In the genomic region with DNA sequence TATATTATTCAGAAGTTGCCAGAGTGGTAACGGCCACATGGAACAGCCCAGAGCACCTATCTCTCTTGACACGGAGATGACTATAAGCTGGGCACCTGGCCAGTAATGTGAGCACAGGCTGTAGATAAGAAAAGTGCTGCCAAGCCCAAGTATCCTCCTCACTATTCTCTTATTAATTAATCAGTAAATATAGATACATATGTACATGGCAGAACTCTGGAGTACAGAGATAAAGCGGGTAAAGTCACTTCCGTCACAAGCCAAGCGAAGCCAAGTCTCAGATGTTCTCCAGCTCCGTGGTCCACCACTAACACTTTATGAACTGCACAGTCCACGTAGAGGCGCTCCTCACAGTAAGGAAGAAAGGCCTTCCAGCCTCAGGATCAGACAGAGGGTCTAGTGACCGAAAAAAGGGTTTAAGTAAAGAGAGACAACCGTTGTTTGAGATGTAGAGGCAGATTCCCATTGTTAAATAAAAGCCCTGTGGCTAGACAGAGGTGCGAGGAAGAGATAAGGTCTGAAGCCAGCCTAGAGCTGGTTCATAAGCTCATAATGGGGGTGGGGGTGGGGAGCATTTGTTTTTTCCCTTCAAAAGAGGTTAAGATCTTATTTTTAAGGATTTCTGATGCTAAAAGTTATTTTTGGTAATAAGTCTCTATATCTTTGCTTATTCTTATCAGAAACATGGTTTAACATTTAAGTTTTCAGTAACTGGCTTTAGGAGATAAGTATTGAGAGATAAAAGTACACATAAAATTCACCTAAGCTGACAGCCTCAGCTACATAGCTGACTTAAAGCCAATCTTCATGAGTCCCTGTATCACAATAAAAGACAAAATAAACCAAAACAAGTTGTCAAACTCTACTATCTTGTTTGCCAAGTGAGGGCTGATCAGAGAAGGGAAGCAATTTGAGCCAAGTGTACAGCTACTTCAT, we compare ENCODE assay signal across 12 mouse cellular contexts.
DNase-seq lines count a peak whose midpoint lies in the region; ATAC-seq lines count a peak whose summit lies in the region.
"Had no signal": no experiment of that assay in that cellular context is flagged by ENCODE, and none has a peak within 500 bp of the region (broad histone marks: within the 10 kb centered on the region; RNA-seq: fewer than 3 reads in every experiment).

No protein-coding gene starts in this region.

- no peaks in the 10 kb centered on the region for H3K27me3 ChIP-seq in liver, embryonic 15.5 days
- H3K27me3 ChIP-seq in neural tube, embryonic 15.5 days (replicated peaks): no peaks in the 10 kb centered on the region
- H3K27me3 ChIP-seq: embryonic facial prominence, embryonic 12.5 days had no signal

- peak overlapping the region; percentile 91 for H3K27ac ChIP-seq in liver, embryonic 15.5 days (replicated peaks)
- no peak overlapping the region for H3K27ac ChIP-seq in neural tube, embryonic 15.5 days (replicated peaks)

- H3K4me2 ChIP-seq in liver, embryonic 15.5 days: peak overlapping the region; percentile 70
- H3K4me2 ChIP-seq in neural tube, embryonic 15.5 days: no peak overlapping the region
- H3K4me2 ChIP-seq: embryonic facial prominence, embryonic 12.5 days had no signal

- peaks cover 46% of the 10 kb centered on the region for H3K36me3 ChIP-seq in liver, embryonic 15.5 days (replicated peaks)
- H3K36me3 ChIP-seq in neural tube, embryonic 15.5 days: no peaks in the 10 kb centered on the region
- H3K36me3 ChIP-seq: embryonic facial prominence, embryonic 12.5 days had no signal

- H3K4me3 ChIP-seq in liver, embryonic 15.5 days (replicated peaks): peak overlapping the region; percentile 34
- H3K4me3 ChIP-seq in neural tube, embryonic 15.5 days (replicated peaks): no peak overlapping the region
- H3K4me3 ChIP-seq: embryonic facial prominence, embryonic 12.5 days had no signal

- WGBS in liver, embryonic 15.5 days (ENCODE audit: insufficient replicate concordance): 19% methylated on average over 11 of the region's 11 CpGs
- 79% methylated on average over 11 of the region's 11 CpGs for WGBS in neural tube, embryonic 15.5 days

- peak overlapping the region; percentile 30; the same call in 1 of the 2 replicates for H3K9ac ChIP-seq in liver, embryonic 15.5 days
- H3K9ac ChIP-seq in neural tube, embryonic 15.5 days (replicated peaks): no peak overlapping the region
- H3K9ac ChIP-seq: embryonic facial prominence, embryonic 12.5 days had no signal

- ATAC-seq in liver, embryonic 15.5 days (ENCODE audit: insufficient read depth): peak; percentile 92
- ATAC-seq in neural tube, embryonic 15.5 days (ENCODE audit: low FRiP score): no peak

- DNase-seq in adrenal gland, postnatal 10 days: peak; percentile 9
- DNase-seq in adrenal gland, adult 8-10 months: no peak
- DNase-seq in spleen, adult 12 weeks (ENCODE audit: low spot score): peak; percentile 77
- DNase-seq in spleen, adult 18-20 months: no peak
- DNase-seq in right cerebral cortex, adult 2 months (ENCODE audit: low spot score in 2 of 2): no peak
- no peak for DNase-seq in embryo, embryonic 10.5 days (ENCODE audit: low spot score)
- DNase-seq: layer of hippocampus, postnatal 36 days; lung, postnatal 14 days; right cerebral cortex, adult 18-20 months had no signal

- no peaks in the 10 kb centered on the region for H3K9me3 ChIP-seq in liver, embryonic 15.5 days (replicated peaks)
- no peaks in the 10 kb centered on the region for H3K9me3 ChIP-seq in neural tube, embryonic 15.5 days (replicated peaks)
- H3K9me3 ChIP-seq: embryonic facial prominence, embryonic 12.5 days had no signal

- H3K4me1 ChIP-seq in liver, embryonic 15.5 days (replicated peaks): peaks cover 86% of the 10 kb centered on the region
- H3K4me1 ChIP-seq in neural tube, embryonic 15.5 days: peaks cover 15% of the 10 kb centered on the region

Comparison
In these comparisons a context has a peak if more than half of its experiments do, and no peak if none do; other contexts are left out.
1. DNase-seq: peak in adrenal gland, postnatal 10 days (single experiment) and spleen, adult 12 weeks (single experiment); none in adrenal gland, adult 8-10 months (single experiment), spleen, adult 18-20 months (0 of 2), right cerebral cortex, adult 2 months (0 of 2) and embryo, embryonic 10.5 days (single experiment).